Mouse (Mus musculus) G1E (cell line): ENCODE results near the gene Tcp11l2. TPM values are rescaled to one million over a fixed set of nuclear protein-coding genes. Genes with fewer than 3 reads are reported as not detected.

ENCODE experiments used
- ATAC-seq: 2 replicates; pipeline ENCODE4 v1.8.0; 2016; ENCODE audit warnings: mild to moderate bottlenecking; ENCODE audit not compliant: insufficient number of reproducible peaks, poor library complexity, low FRiP score, severe bottlenecking; ENCODE audit errors: extremely low read depth
- DNase-seq: peaks from one replicate; pipeline ENCODE4 v3.0.0; 2012; ENCODE audit warnings: low spot score
- H3K27me3 ChIP-seq: 2 replicates; pipeline ENCODE4 v1.6.1; 2012; ENCODE audit warnings: mild to moderate bottlenecking, low read length, inconsistent platforms; ENCODE audit not compliant: insufficient read depth
- H3K36me3 ChIP-seq: replicated peaks from 2 replicates; pipeline ENCODE3; 2012; ENCODE audit warnings: mild to moderate bottlenecking, inconsistent platforms
- H3K4me1 ChIP-seq: 2 replicates; pipeline ENCODE4 v1.6.1; 2012; ENCODE audit warnings: low read depth, low read length, inconsistent platforms, mixed read lengths; ENCODE audit not compliant: insufficient read depth
- H3K4me3 ChIP-seq: 2 replicates; pipeline ENCODE4 v1.5.1; 2012; ENCODE audit warnings: low read depth, mild to moderate bottlenecking, inconsistent platforms, low read length, moderate library complexity, mixed read lengths
- H3K9me3 ChIP-seq: replicated peaks from 2 replicates; pipeline ENCODE4 v1.6.1; 2012; ENCODE audit warnings: inconsistent platforms
- CTCF ChIP-seq: IDR thresholded peaks from 2 replicates; pipeline ENCODE4 v1.5.1; 2012; ENCODE audit warnings: low read depth, low read length, inconsistent platforms, mixed read lengths
- GATA1 ChIP-seq: IDR thresholded peaks from 2 replicates; pipeline ENCODE4 v1.6.1; 2012; ENCODE audit warnings: borderline replicate concordance, low read length, inconsistent platforms, mixed read lengths
- GATA2 ChIP-seq: IDR thresholded peaks from 2 replicates; pipeline ENCODE4 v1.6.1; 2012; ENCODE audit warnings: low read depth, low read length, inconsistent platforms, borderline replicate concordance
- POLR2AphosphoS5 ChIP-seq: IDR thresholded peaks from 2 replicates; pipeline ENCODE4 v1.6.1; 2012; ENCODE audit warnings: low read depth, low read length, inconsistent platforms; ENCODE audit not compliant: insufficient replicate concordance
- TAL1 ChIP-seq: conservative IDR thresholded peaks from 2 replicates; pipeline ENCODE4 v1.6.1; 2012; ENCODE audit warnings: low read depth, low read length, inconsistent platforms, mixed read lengths
- polyA plus RNA-seq: library from polyadenylated mRNA; stranded (reverse); fragments of >175 nt; gene quantifications from 2 replicates; pipeline ENCODE4 v1.2.3, GENCODE M21; 2012
- total RNA-seq, 2 experiments: library from RNA; stranded (forward) in 1 of 2; stranded (reverse) in 1 of 2; fragments of 200-1000 nt in 1 of 2; fragments of >200 nt in 1 of 2; fragmentation: Nextera tagmentation in 1 of 2; gene quantifications; 2 replicates each; pipeline ENCODE4 v1.2.3; 2014 to 2017

The Tcp11l2 gene
- total and polyA plus RNA-seq, 3 experiments = 10.4 to 75.5 (median 24.6) TPM

GRCm38 (mm10) chr10:84542802-84543658, 33.4 kb upstream of the Tcp11l2 start:
- Histone ChIP-seq H3K4me3 (no peak overlapping the region), H3K4me1 (peaks cover 37% of the 10 kb centered on the region)
- DNase-seq = peak; percentile 31

GRCm38 (mm10) chr10:84544841-84545610, 31.4 kb upstream of the Tcp11l2 start:
- ATAC-seq = no peak
- no peaks in the 10 kb centered on the region for H3K9me3 ChIP-seq
- H3K36me3 ChIP-seq = no peaks in the 10 kb centered on the region
- TF ChIP-seq GATA1 (no peak), TAL1 (no peak), POLR2AphosphoS5 (no peak), CTCF (no peak), GATA2 (no peak)
- no peak for DNase-seq
- H3K4me3 ChIP-seq = no peak overlapping the region
- peaks cover 55% of the 10 kb centered on the region for H3K4me1 ChIP-seq
- peaks cover 44% of the 10 kb centered on the region for H3K27me3 ChIP-seq

More at GRCm38 (mm10) chr10:84542802-84543658, 33.4 kb upstream of the Tcp11l2 start:
- Histone ChIP-seq H3K36me3 (no peaks in the 10 kb centered on the region), H3K9me3 (no peaks in the 10 kb centered on the region), H3K27me3 (peaks cover 38% of the 10 kb centered on the region)
- TF ChIP-seq CTCF (no peak), TAL1 (peak; percentile 79), GATA1 (no peak), POLR2AphosphoS5 (no peak), GATA2 (peak; percentile 73; the same call in 1 of the 2 replicates)
- peak; percentile 98 for ATAC-seq

GRCm38 (mm10) chr10:84549146-84549919, 27.1 kb upstream of the Tcp11l2 start:
- H3K4me1 ChIP-seq = peaks cover 40% of the 10 kb centered on the region
- DNase-seq (no peak), ATAC-seq (no peak)
- TF ChIP-seq GATA2 = no peak
- no peak for TF ChIP-seq GATA1
- no peak for TF ChIP-seq CTCF
- no peak for TF ChIP-seq TAL1
- TF ChIP-seq POLR2AphosphoS5 = no peak
- H3K36me3 ChIP-seq = no peaks in the 10 kb centered on the region
- H3K9me3 ChIP-seq = no peaks in the 10 kb centered on the region
- H3K27me3 ChIP-seq = peaks cover 36% of the 10 kb centered on the region
- no peak overlapping the region for H3K4me3 ChIP-seq

- DNase-seq (no peak), ATAC-seq (peak; percentile 94)
- Histone ChIP-seq H3K4me3 (no peak overlapping the region; the same call in 1 of the 2 replicates), H3K27me3 (peaks cover 32% of the 10 kb centered on the region), H3K9me3 (no peaks in the 10 kb centered on the region), H3K36me3 (no peaks in the 10 kb centered on the region), H3K4me1 (peaks cover 43% of the 10 kb centered on the region)
- TF ChIP-seq GATA2 (no peak), CTCF (no peak), TAL1 (0 out of 2 replicates have a peak, but pooled peaks have one; percentile 30), POLR2AphosphoS5 (no peak), GATA1 (no peak)
These were observed 26.5 kb upstream of the Tcp11l2 start for GRCm38 (mm10) chr10:84549920-84550293.

- ATAC-seq (no peak), DNase-seq (no peak)
- no peak for TF ChIP-seq GATA2
- no peak for TF ChIP-seq POLR2AphosphoS5
- TF ChIP-seq CTCF = no peak
- TF ChIP-seq GATA1 = no peak
- no peak for TF ChIP-seq TAL1
- H3K9me3 ChIP-seq = no peaks in the 10 kb centered on the region
- H3K4me1 ChIP-seq = peaks cover 38% of the 10 kb centered on the region
- H3K36me3 ChIP-seq = no peaks in the 10 kb centered on the region
- H3K4me3 ChIP-seq = no peak overlapping the region
- H3K27me3 ChIP-seq = peaks cover 22% of the 10 kb centered on the region
These were observed 24.6 kb upstream of the Tcp11l2 start for GRCm38 (mm10) chr10:84551846-84552245.

- Histone ChIP-seq H3K36me3 (no peaks in the 10 kb centered on the region), H3K4me1 (peaks cover 38% of the 10 kb centered on the region), H3K27me3 (peaks cover 22% of the 10 kb centered on the region), H3K9me3 (no peaks in the 10 kb centered on the region), H3K4me3 (no peak overlapping the region)
- no peak for DNase-seq
- ATAC-seq = no peak
- TF ChIP-seq GATA2 (no peak), CTCF (no peak), GATA1 (no peak), POLR2AphosphoS5 (no peak), TAL1 (no peak)
These were observed 23.9 kb upstream of the Tcp11l2 start for GRCm38 (mm10) chr10:84552477-84552876.
